Mouse (Mus musculus) limb, embryonic 13.5 days (tissue): Measurements from ENCODE around the gene Acox1. TPM values are rescaled to one million over a fixed set of nuclear protein-coding genes. Genes with fewer than 3 reads are reported as not detected.
A peak's percentile ranks its signal among the peaks of the same experiment; 100 is the strongest.

Experiments used
- ATAC-seq: fragments of 200-750 bp; cut with Nextera tagmentation; 2 replicates; pipeline ENCODE4 v1.8.0; 2017; ENCODE audit warnings: low read depth, moderate number of reproducible peaks, moderate TSS enrichment; ENCODE audit not compliant: low FRiP score
- H3K27ac ChIP-seq: fragments of 300-500 bp; sonication (generic); 2 replicates; pipeline ENCODE4 v1.5.1; 2015; ENCODE audit warnings: inconsistent platforms, mild to moderate bottlenecking, moderate library complexity
- H3K27me3 ChIP-seq: fragments of 300-500 bp; sonication (generic); 2 replicates; pipeline ENCODE4 v1.6.1; 2015; ENCODE audit warnings: mild to moderate bottlenecking, inconsistent platforms
- H3K36me3 ChIP-seq: fragments of 300-500 bp; sonication (generic); 2 replicates; pipeline ENCODE4 v1.6.1; 2015; ENCODE audit warnings: inconsistent platforms, mild to moderate bottlenecking, moderate library complexity
- H3K4me1 ChIP-seq: fragments of 300-500 bp; sonication (generic); 2 replicates; pipeline ENCODE4 v1.6.1; 2015; ENCODE audit warnings: inconsistent platforms
- H3K4me2 ChIP-seq: fragments of 300-500 bp; sonication (generic); replicated peaks from 2 replicates; pipeline ENCODE4 v1.6.1; 2015; ENCODE audit warnings: inconsistent platforms, mild to moderate bottlenecking, moderate library complexity
- H3K4me3 ChIP-seq: fragments of 300-500 bp; sonication (generic); 2 replicates; pipeline ENCODE4 v1.5.1; 2015; ENCODE audit warnings: moderate library complexity, mild to moderate bottlenecking, inconsistent platforms
- H3K9ac ChIP-seq: fragments of 300-500 bp; sonication (generic); 2 replicates; pipeline ENCODE4 v1.6.1; 2015; ENCODE audit warnings: mild to moderate bottlenecking, inconsistent platforms
- H3K9me3 ChIP-seq: fragments of 300-500 bp; sonication (generic); 2 replicates; pipeline ENCODE4 v1.6.1; 2016; ENCODE audit warnings: inconsistent platforms
- WGBS: fragments of 180-500 bp; shearing (Covaris S2); methylation state at CpG from one replicate; pipeline ENCODE4 v1.1.7; 2015; 5-methylcytosine and 5-hydroxymethylcytosine counted together
- polyA plus RNA-seq: library from polyadenylated mRNA; unstranded; fragments of >200 nt; fragmentation: Nextera tagmentation; extraction: Ambion mirVana; gene quantifications from 2 replicates; pipeline ENCODE4 v1.2.1, GENCODE M21; 2015

Acox1 gene
- polyA plus RNA-seq, 1 experiment from 2014 or later = 23.5 TPM

DNA sequence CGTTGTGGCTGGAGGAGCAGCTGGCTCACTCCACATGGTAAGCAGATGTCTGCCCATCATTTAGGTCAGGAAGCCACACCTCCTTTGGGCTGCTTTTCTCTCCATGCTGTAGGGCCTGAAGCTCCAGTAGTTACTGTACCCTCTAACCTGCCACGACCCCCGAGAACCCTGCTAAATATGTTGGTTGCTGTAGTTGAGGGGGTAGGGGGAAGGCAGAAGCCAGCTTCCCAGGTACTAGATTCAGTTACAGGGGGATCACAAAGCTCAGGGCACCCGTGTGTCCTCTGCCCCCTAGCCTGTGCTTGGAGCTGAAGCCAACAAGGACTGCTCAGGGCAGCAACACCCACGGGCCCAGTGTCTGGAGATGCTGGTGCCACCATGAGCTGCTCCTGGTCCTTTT, 65.3 kb downstream of the Acox1 start:
- ATAC-seq = no peak
- 52% methylated on average over 5 of the region's 5 CpGs for WGBS
- Histone ChIP-seq H3K9ac (no peak overlapping the region), H3K4me1 (peaks cover 40% of the 10 kb centered on the region), H3K36me3 (peaks cover 45% of the 10 kb centered on the region), H3K27ac (no peak overlapping the region), H3K4me3 (no peak overlapping the region), H3K9me3 (no peaks in the 10 kb centered on the region), H3K4me2 (no peak overlapping the region), H3K27me3 (no peaks in the 10 kb centered on the region)

DNA sequence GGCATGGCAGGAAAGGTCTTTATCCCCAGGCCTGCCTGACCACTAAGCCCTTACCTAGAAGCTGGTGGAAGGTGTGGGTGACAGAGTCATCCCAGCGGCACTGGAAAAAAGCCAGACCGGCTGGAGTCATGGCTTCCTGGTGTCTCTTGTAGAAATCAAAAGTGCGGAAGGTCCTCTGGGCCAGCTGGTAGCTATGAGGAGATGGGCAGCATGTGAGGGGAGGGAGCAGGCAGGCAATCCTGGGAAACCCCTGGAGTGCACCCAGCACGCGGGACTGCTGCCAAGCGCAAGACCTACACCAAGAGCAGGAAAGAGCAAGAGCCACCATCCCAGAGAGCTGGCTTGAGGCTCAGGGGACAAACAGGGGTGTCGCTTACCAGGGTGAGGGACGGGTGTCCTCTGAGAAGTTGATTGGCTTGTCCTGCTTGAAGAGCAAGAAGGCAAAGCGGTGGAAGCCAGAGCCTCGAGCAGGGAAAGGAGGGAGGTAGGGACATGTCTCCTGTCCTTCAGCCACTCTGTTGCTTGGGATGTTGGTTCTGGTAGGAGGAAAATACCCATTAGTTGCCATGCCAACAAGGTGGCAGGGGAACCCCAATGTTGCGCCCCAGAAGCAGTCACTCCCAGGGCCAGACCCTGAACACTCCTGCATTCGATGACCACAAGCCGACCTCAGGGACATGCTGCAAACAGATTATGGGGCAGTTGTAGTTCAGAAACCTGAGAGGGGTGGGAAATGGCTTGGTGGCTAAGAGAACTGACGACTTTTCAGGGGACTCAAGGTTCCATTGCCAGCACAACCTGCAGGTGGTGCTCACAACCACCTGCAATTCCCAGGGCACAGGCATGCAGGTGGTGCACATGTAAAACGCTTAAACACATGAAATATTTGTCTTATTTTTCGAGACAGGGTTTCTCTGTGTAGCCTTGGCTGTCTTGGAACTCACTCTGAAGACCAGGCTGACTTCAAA, 66.2 kb downstream of the Acox1 start:
- no peak overlapping the region for H3K4me2 ChIP-seq
- H3K27ac ChIP-seq = no peak overlapping the region
- 75% methylated on average over 16 of the region's 16 CpGs for WGBS
- no peaks in the 10 kb centered on the region for H3K27me3 ChIP-seq
- H3K36me3 ChIP-seq = peaks cover 45% of the 10 kb centered on the region
- peaks cover 42% of the 10 kb centered on the region for H3K4me1 ChIP-seq
- no peaks in the 10 kb centered on the region for H3K9me3 ChIP-seq
- no peak overlapping the region for H3K4me3 ChIP-seq
- no peak for ATAC-seq
- no peak overlapping the region for H3K9ac ChIP-seq

DNA sequence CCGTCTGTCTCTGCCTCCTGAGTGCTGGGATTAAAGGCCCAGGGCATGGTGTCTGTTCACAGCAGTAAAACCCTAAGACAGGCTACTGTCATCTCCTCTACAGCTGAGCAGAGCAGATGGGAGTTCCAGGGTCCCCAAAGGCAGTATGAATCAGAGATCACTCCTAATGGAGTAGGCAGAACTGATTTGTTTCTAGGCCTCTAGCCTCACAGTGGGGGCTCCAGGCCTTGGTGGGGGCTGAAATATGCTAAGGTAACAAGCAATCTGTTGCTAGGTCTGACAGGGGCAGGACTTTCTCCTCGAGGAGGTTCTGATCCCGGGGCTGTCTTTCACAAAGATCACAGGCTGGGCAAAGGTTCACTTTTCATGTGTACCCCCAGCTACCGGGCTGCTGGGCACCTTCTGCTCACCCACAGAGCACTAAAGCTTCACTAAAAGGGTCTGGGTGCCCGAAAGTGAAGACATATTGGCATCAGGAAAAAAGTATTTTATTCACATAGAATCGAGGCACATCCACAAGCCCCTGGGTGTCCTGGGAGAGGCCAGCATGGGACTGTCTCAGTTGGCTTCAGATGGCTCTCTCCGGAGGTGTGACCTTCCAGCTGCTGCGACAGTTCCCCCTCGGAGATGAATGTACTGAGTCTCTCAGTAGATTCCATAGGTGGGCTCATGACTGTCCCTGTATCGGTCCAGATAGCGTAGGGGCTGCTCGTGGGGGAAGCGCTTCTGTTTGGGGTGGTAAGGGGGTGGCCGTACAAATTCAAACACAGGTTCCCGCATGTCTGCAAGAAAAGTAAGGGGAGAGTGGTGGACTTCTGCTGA, 67.3 kb downstream of the Acox1 start:
- Histone ChIP-seq H3K36me3 (peaks cover 45% of the 10 kb centered on the region), H3K9ac (peak overlapping the region; percentile 81), H3K4me2 (peak overlapping the region; percentile 76), H3K4me1 (peaks cover 44% of the 10 kb centered on the region), H3K9me3 (no peaks in the 10 kb centered on the region), H3K4me3 (peak overlapping the region; percentile 63), H3K27ac (peak overlapping the region; percentile 88; the same call in 1 of the 2 replicates), H3K27me3 (no peaks in the 10 kb centered on the region)
- ATAC-seq = no peak
- WGBS = 80% methylated on average over 15 of the region's 15 CpGs

DNA sequence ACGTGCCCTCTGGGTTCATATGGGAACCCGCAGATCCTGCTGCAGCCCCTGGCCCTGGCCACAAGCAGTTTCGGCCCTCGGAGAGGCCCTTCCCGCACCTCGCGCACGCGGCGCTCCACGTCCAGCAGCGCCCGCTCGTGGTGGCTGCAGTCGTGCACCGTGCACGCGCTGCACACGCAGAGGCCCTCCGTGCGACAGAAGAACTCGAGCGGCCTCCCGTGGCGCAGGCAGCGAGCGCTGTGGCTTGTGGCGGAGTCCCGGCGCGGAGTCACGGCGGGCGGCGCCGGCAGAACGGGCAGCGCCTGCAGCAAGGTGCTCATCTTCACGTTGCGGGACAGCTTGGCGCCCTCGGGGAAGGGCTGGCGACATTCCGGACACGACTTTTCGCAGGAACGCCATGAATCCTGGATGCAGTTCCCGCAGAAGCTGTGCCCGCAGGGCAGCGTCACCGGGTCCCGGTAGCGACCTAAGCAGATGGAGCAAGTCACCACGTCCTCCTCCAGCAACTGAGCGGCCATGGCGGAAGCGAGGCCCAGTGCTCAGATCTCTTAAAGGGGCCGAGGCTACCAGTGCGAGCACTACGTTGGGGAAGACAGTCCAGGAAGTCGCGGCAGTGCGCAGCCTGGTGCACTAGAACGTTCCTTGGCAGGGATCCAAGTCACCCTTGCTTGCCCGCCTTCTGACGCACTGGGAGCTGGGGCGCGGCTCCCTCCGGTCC, 68.2 kb downstream of the Acox1 start, which contains the start of gene Trim65:
Gene Trim65, minus strand, starts transcription at position 641 of the 718 bp plus-strand sequence.
- Histone ChIP-seq H3K27me3 (no peaks in the 10 kb centered on the region), H3K4me1 (peaks cover 44% of the 10 kb centered on the region), H3K36me3 (peaks cover 48% of the 10 kb centered on the region), H3K4me3 (peak within 1 kb of the TSS; percentile 63), H3K9me3 (no peaks in the 10 kb centered on the region), H3K27ac (peak within 1 kb of the TSS; percentile 88), H3K4me2 (peak within 1 kb of the TSS; percentile 76), H3K9ac (peak within 1 kb of the TSS; percentile 81)
- WGBS = 1% methylated on average over 69 of the region's 69 CpGs
- peak; percentile 85 for ATAC-seq

DNA sequence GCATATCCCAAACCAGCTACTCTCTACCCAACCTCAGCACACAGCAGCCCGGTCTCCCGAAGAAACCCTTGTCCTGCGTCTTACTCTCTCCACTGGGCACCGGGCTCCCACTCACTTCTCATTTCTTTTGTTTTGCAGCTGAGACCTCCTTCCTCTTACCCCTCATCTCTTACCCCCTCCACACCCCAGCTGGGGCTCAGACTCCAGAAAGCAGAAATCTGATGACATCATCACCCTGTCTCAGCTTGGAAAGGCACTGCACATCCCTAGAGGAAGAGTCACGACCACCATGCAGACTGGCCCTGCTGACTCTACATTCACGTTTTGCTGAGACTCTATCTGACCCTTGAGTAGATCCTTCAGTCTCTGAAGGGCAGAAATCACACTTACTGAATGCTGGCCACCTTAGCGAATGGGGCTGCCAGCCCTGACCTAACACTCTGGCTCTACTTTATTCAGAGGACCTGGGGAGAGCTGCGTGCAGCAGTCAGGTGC, 68.8 kb downstream of the Acox1 start:
- peak; percentile 2; the same call in 1 of the 2 replicates for ATAC-seq
- H3K4me3 ChIP-seq = peak overlapping the region; percentile 63
- peaks cover 47% of the 10 kb centered on the region for H3K36me3 ChIP-seq
- 46% methylated on average over 8 of the region's 8 CpGs for WGBS
- H3K9ac ChIP-seq = peak overlapping the region; percentile 81
- no peaks in the 10 kb centered on the region for H3K27me3 ChIP-seq
- H3K4me2 ChIP-seq = peak overlapping the region; percentile 76
- H3K27ac ChIP-seq = peak overlapping the region; percentile 88; the same call in 1 of the 2 replicates
- H3K4me1 ChIP-seq = peaks cover 44% of the 10 kb centered on the region
- peaks cover 4% of the 10 kb centered on the region; the same call in 1 of the 2 replicates for H3K9me3 ChIP-seq

DNA sequence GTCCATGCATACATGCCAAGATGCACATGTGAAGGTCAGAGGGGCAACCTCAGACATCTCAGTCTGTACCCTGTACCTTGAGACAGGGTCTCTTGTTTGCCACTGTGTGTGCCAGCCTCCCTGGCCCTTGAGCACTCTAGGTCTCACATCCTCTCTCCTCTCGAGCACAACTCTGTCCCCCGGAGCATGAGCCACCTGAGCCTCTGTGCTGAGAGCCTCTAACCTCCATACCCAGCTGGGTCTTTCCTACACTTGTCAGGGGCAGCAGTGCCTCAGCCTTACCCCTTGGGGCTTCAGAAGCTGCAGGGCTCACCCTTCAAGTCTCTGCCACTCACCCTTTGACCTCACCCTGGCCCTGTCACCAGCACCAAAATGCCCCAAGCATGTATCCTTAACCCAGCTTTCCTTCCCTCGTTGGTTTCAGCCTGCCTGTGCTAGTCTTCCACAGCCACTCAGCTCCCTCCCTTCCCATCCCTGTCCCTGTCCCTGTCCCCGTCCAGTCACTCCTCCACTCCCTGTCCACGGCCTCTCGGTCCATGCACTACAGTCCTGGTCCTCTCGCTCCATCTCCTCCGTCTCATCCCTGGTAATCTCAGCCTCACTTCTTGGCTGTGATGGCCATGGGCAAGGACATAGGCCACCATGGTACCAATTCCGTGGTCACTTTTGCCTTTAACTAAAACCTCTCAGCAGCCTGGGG, 69.6 kb downstream of the Acox1 start:
- peak overlapping the region; percentile 76 for H3K4me2 ChIP-seq
- peaks cover 44% of the 10 kb centered on the region for H3K4me1 ChIP-seq
- ATAC-seq = no peak
- H3K9ac ChIP-seq = peak overlapping the region; percentile 81; the same call in 1 of the 2 replicates
- H3K27me3 ChIP-seq = no peaks in the 10 kb centered on the region
- no peak overlapping the region for H3K27ac ChIP-seq
- H3K9me3 ChIP-seq = peaks cover 4% of the 10 kb centered on the region; the same call in 1 of the 2 replicates
- peaks cover 39% of the 10 kb centered on the region for H3K36me3 ChIP-seq
- 83% methylated on average over 9 of the region's 9 CpGs for WGBS
- H3K4me3 ChIP-seq = no peak overlapping the region

DNA sequence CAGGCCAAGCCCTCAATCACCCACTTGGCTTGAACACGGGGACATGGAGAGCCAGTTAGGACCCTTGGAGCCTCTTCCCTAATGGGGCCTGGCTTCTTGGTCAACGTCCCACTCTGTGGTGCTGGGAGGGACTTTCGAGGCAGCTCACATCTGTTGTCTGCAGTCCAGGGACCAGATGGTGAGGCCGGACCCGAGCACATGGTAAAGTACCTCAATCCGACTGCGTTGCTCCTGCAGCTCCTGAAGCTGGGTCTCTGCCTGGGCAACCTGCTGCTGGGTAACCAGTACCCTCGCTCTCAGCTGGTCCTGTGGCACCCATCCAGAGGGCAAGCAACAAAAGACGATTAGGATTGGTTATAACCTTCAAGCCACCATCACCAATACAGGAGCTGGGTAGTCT, 70.9 kb downstream of the Acox1 start:
- peaks cover 44% of the 10 kb centered on the region for H3K4me1 ChIP-seq
- WGBS = 64% methylated on average over 9 of the region's 9 CpGs
- no peak for ATAC-seq
- no peak overlapping the region; the same call in 1 of the 2 replicates for H3K4me3 ChIP-seq
- H3K27me3 ChIP-seq = no peaks in the 10 kb centered on the region
- peak overlapping the region; percentile 55 for H3K4me2 ChIP-seq
- H3K36me3 ChIP-seq = peaks cover 31% of the 10 kb centered on the region
- peaks cover 4% of the 10 kb centered on the region; the same call in 1 of the 2 replicates for H3K9me3 ChIP-seq
- H3K27ac ChIP-seq = peak overlapping the region; percentile 48; the same call in 1 of the 2 replicates
- 0 out of 2 replicates have a peak overlapping the region, but pooled peaks have one; percentile 4 for H3K9ac ChIP-seq

DNA sequence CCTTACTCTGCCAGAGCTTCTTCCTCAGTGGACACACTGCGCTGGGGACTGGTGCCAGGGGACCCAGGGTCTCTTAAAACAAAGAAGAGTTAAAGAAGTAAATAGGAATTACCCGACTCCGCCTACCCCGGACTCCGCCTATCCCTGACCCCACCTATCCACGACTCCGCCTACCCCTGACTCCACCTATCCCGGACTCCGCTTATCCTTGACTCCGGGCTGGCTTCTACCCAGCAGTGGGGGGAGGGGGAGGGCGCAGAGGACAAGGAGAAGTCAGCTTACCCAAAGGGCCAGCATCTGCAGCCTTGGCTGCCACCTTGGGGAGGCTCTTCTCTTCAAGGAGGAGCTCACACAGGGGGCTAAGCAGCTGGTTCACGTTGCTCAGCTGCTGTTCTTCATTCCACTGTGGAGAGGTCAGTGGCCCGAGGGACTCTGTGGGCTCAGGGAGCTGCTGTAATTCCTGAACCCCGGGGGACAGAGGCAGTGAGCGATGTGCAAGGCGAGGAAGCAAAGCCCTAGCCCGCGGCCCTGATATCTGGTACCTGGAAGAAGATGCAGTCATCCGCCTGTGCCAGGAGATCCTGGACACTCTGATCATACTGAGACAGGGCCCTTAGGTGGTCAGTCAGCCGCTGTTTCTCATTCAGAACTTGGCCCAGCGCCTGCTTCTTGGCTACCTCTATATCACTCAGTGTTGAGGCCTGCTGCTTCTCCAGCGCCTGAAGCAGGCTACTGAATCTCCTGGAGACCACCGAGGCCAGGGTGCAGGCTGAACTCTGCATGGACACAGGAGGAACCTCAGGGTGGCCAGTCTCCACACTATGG, 71.5 kb downstream of the Acox1 start, which contains the start of gene Trim47:
Gene Trim47, minus strand, starts transcription at position 55 of the 825 bp plus-strand sequence.
- H3K4me3 ChIP-seq = peak within 1 kb of the TSS; percentile 30
- ATAC-seq = peak; percentile 49; the same call in 1 of the 2 replicates
- H3K4me1 ChIP-seq = peaks cover 44% of the 10 kb centered on the region
- peaks cover 4% of the 10 kb centered on the region; the same call in 1 of the 2 replicates for H3K9me3 ChIP-seq
- H3K27me3 ChIP-seq = no peaks in the 10 kb centered on the region
- peak within 1 kb of the TSS; percentile 55 for H3K4me2 ChIP-seq
- WGBS = 26% methylated on average over 23 of the region's 23 CpGs
- peak within 1 kb of the TSS; percentile 59; the same call in 1 of the 2 replicates for H3K9ac ChIP-seq
- peak within 1 kb of the TSS; percentile 48; the same call in 1 of the 2 replicates for H3K27ac ChIP-seq
- H3K36me3 ChIP-seq = peaks cover 32% of the 10 kb centered on the region

DNA sequence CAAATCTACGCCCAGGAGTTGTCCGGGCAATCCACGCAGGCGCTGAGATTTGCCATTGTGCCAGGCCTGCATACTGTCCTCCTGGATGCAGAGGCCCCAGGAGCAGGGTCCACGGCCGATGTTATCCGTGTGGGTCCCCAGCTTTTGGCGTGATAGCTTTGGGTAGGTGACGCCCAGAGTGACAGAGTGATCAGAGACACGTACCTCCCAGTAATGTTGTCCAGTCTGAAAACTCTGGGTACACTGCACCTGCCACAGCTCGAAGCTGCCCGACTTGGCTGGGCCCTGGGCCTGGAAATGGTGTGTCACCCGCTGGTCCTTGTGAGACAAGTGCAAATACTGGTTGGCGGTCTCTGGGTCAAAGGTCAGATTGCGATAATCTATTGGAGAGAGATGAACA, 72.6 kb downstream of the Acox1 start:
- 95% methylated on average over 15 of the region's 15 CpGs for WGBS
- H3K4me2 ChIP-seq = no peak overlapping the region

More for the DNA sequence above, 72.6 kb downstream of the Acox1 start:
- H3K9ac ChIP-seq = no peak overlapping the region
- H3K36me3 ChIP-seq = peaks cover 26% of the 10 kb centered on the region
- H3K9me3 ChIP-seq = peaks cover 4% of the 10 kb centered on the region; the same call in 1 of the 2 replicates
- no peak overlapping the region for H3K27ac ChIP-seq
- H3K27me3 ChIP-seq = no peaks in the 10 kb centered on the region
- peaks cover 38% of the 10 kb centered on the region for H3K4me1 ChIP-seq
- no peak overlapping the region for H3K4me3 ChIP-seq
- no peak for ATAC-seq
